Mouse (Mus musculus): ENCODE measurements around the gene Szt2. TPM values are rescaled to one million over a fixed set of nuclear protein-coding genes. Genes with fewer than 3 reads are reported as not detected.

Szt2 gene
- total and polyA plus RNA-seq, 2 experiments from 2014 or later = 2.0 to 23.5 TPM

DNA sequence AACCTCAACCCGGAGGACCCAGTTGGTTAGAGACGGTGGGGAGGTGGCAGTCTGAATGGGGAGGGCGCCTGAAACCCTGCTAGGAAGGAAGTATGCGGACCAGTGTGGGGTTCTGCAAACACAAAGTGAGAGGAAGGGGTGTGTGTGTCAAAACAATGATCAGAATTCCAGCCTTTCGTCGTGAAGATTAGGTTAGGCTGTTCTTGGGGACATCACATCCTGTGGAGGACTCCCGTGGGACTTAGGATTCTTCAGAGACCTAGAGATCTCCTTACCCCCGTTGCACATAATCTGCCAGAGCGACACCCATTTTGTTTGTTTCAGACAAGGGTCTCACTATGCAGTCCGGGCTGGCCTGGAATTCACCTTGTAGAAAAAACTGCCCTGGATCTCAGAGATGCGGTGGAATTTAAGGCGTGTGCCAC is 28.8 kb upstream of the Szt2 start:
- TF ChIP-seq CTCF (IDR thresholded peaks at IDR 0.05; ENCODE audit: low read depth) = no peak
- no peak; the same call in 1 of the 2 replicates for TF ChIP-seq EP300 (IDR thresholded peaks at IDR 0.05; ENCODE audit: low read depth)
- Histone ChIP-seq H3K27me3 (ENCODE audit: control insufficient read depth, insufficient read depth, low read length) (no peaks in the 10 kb centered on the region), H3K4me1 (ENCODE audit: control insufficient read depth, insufficient read depth) (peaks cover 37% of the 10 kb centered on the region), H3K36me3 (replicated peaks; ENCODE audit: control insufficient read depth, insufficient read depth, low read length) (peaks cover 18% of the 10 kb centered on the region), H3K4me2 (ENCODE audit: low read depth, low read length) (peak overlapping the region; percentile 97), H3K9me3 (replicated peaks; ENCODE audit: control insufficient read depth, low read length) (no peaks in the 10 kb centered on the region), H3K27ac (ENCODE audit: low read depth) (peak overlapping the region; percentile 88), H3K4me3 (ENCODE audit: low read depth, low read length) (peak overlapping the region; percentile 66), H3K9ac (replicated peaks; ENCODE audit: low read depth, low read length) (peak overlapping the region; percentile 80)
- peak; percentile 61 for DNase-seq (ENCODE audit: low spot score)
- ATAC-seq (ENCODE audit: insufficient read depth, low read depth) = peak; percentile 22
- WGBS = 7% methylated on average over 12 of the region's 12 CpGs

DNA sequence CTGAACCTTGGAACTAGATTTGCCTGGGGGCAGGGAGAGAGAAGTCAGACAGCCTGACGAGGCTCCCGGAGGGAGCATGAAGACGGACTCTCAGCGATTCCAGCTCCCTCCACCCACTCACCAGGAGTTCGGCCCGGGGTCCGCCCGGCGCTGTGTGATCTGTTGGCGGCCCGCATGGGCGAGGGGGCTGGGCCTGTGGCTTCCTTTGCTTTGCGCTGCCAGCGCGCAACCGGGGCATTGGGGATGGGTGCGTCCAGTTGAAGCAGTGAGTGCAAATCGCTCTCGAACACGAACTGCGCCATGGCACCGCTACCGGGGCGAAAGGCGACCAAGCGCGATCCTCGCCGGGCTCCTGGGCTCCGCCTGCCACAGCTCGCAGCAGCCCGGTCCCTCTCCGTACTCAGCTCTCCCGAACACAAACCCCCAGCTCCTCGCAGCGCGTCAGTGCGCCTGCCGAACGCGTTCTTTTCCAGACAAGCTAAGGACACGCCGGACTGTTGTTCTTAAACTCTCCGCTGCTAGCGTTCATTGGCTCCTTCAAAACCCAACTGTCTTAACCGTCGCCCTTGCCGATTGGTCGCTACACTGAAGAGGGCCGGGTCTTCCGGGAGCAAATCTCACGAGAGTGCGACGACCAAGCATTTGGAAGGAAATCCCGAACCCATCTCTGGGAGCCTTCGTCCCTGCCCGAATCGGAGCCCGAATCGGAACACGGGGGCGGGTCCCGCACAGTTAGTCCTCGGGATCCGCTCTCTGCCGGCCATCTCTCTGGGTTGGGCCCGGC is 27.9 kb upstream of the Szt2 start, which contains the start of gene Cdc20:
Gene Cdc20 (minus strand): TSS at position 533 of the 784 bp plus-strand sequence.
- H3K9ac ChIP-seq (replicated peaks; ENCODE audit: low read depth, low read length) = peak within 1 kb of the TSS; percentile 80

GRCm38 (mm10) chr4:118432332-118432731 is 23.3 kb upstream of the Szt2 start:
- no peak for TF ChIP-seq CTCF (IDR thresholded peaks at IDR 0.05; ENCODE audit: low read depth)
- TF ChIP-seq EP300 (IDR thresholded peaks at IDR 0.05; ENCODE audit: low read depth) = no peak
- H3K9ac ChIP-seq (replicated peaks; ENCODE audit: low read depth, low read length) = no peak overlapping the region
- 86% methylated on average over 8 of the region's 8 CpGs for WGBS
- H3K4me1 ChIP-seq (ENCODE audit: control insufficient read depth, insufficient read depth) = peaks cover 46% of the 10 kb centered on the region
- no peak overlapping the region for H3K4me2 ChIP-seq (ENCODE audit: low read depth, low read length)
- no peak for DNase-seq (ENCODE audit: low spot score)
- no peaks in the 10 kb centered on the region for H3K27me3 ChIP-seq (ENCODE audit: control insufficient read depth, insufficient read depth, low read length)
- H3K4me3 ChIP-seq (ENCODE audit: low read depth, low read length) = no peak overlapping the region
- ATAC-seq (ENCODE audit: insufficient read depth, low read depth) = no peak
- H3K36me3 ChIP-seq (replicated peaks; ENCODE audit: control insufficient read depth, insufficient read depth, low read length) = peaks cover 47% of the 10 kb centered on the region
- H3K9me3 ChIP-seq (replicated peaks; ENCODE audit: control insufficient read depth, low read length) = no peaks in the 10 kb centered on the region
- H3K27ac ChIP-seq (ENCODE audit: low read depth) = no peak overlapping the region

More for the DNA sequence above, 27.9 kb upstream of the Szt2 start, which contains the start of gene Cdc20:
- Histone ChIP-seq H3K4me1 (ENCODE audit: control insufficient read depth, insufficient read depth) (peaks cover 37% of the 10 kb centered on the region), H3K27me3 (ENCODE audit: control insufficient read depth, insufficient read depth, low read length) (no peaks in the 10 kb centered on the region), H3K27ac (ENCODE audit: low read depth) (peak within 1 kb of the TSS; percentile 88), H3K9me3 (replicated peaks; ENCODE audit: control insufficient read depth, low read length) (no peaks in the 10 kb centered on the region), H3K4me2 (ENCODE audit: low read depth, low read length) (peak within 1 kb of the TSS; percentile 97), H3K4me3 (ENCODE audit: low read depth, low read length) (peak within 1 kb of the TSS; percentile 66), H3K36me3 (replicated peaks; ENCODE audit: control insufficient read depth, insufficient read depth, low read length) (peaks cover 27% of the 10 kb centered on the region)
- DNase-seq (ENCODE audit: low spot score) (peak; percentile 98), ATAC-seq (ENCODE audit: insufficient read depth, low read depth) (peak; percentile 96)
- no peak for TF ChIP-seq CTCF (IDR thresholded peaks at IDR 0.05; ENCODE audit: low read depth)
- TF ChIP-seq EP300 (IDR thresholded peaks at IDR 0.05; ENCODE audit: low read depth) = peak; percentile 20; the same call in 1 of the 2 replicates
- WGBS = under 1% methylated on average over 67 of the region's 67 CpGs

- Histone ChIP-seq H3K27ac (ENCODE audit: low read depth) (peak overlapping the region; percentile 86; the same call in 1 of the 2 replicates), H3K9ac (replicated peaks; ENCODE audit: low read depth, low read length) (peak overlapping the region; percentile 67; the same call in 1 of the 2 replicates), H3K4me2 (ENCODE audit: low read depth, low read length) (peak overlapping the region; percentile 84), H3K4me1 (ENCODE audit: control insufficient read depth, insufficient read depth) (peaks cover 24% of the 10 kb centered on the region), H3K4me3 (ENCODE audit: low read depth, low read length) (peak overlapping the region; percentile 59), H3K36me3 (replicated peaks; ENCODE audit: control insufficient read depth, insufficient read depth, low read length) (peaks cover 44% of the 10 kb centered on the region), H3K9me3 (replicated peaks; ENCODE audit: control insufficient read depth, low read length) (no peaks in the 10 kb centered on the region), H3K27me3 (ENCODE audit: control insufficient read depth, insufficient read depth, low read length) (no peaks in the 10 kb centered on the region)
- WGBS = 55% methylated on average over 7 of the region's 7 CpGs
- DNase-seq (ENCODE audit: low spot score) (no peak), ATAC-seq (ENCODE audit: insufficient read depth, low read depth) (no peak)
- TF ChIP-seq CTCF (IDR thresholded peaks at IDR 0.05; ENCODE audit: low read depth) = no peak
- TF ChIP-seq EP300 (IDR thresholded peaks at IDR 0.05; ENCODE audit: low read depth) = no peak
Observed at GRCm38 (mm10) chr4:118429215-118429895, 20.3 kb upstream of the Szt2 start.

- ATAC-seq (ENCODE audit: insufficient read depth, low read depth) (peak; percentile 34), DNase-seq (ENCODE audit: low spot score) (peak; percentile 72)
- Histone ChIP-seq H3K4me3 (ENCODE audit: low read depth, low read length) (peak overlapping the region; percentile 59), H3K4me1 (ENCODE audit: control insufficient read depth, insufficient read depth) (peaks cover 21% of the 10 kb centered on the region), H3K9me3 (replicated peaks; ENCODE audit: control insufficient read depth, low read length) (no peaks in the 10 kb centered on the region), H3K27me3 (ENCODE audit: control insufficient read depth, insufficient read depth, low read length) (no peaks in the 10 kb centered on the region), H3K36me3 (replicated peaks; ENCODE audit: control insufficient read depth, insufficient read depth, low read length) (peaks cover 37% of the 10 kb centered on the region), H3K9ac (replicated peaks; ENCODE audit: low read depth, low read length) (peak overlapping the region; percentile 67), H3K27ac (ENCODE audit: low read depth) (peak overlapping the region; percentile 86), H3K4me2 (ENCODE audit: low read depth, low read length) (peak overlapping the region; percentile 84)
- TF ChIP-seq CTCF (IDR thresholded peaks at IDR 0.05; ENCODE audit: low read depth) (no peak), EP300 (IDR thresholded peaks at IDR 0.05; ENCODE audit: low read depth) (no peak)
- 28% methylated on average over 15 of the region's 15 CpGs for WGBS
Observed at GRCm38 (mm10) chr4:118428531-118429214, 19.6 kb upstream of the Szt2 start.
